Mouse (Mus musculus) stomach, postnatal 0 days (tissue): Measurements from ENCODE around the gene Trip10.

Source experiments
- CTCF ChIP-seq: IDR thresholded peaks from 2 replicates; pipeline ENCODE4 v1.5.1; 2016; ENCODE audit warnings: antibody characterized with exemption, low read depth, mild to moderate bottlenecking, moderate library complexity
- EP300 ChIP-seq: optimal IDR thresholded peaks from 2 replicates; pipeline ENCODE3; 2016; ENCODE audit warnings: antibody characterized with exemption

DNA sequence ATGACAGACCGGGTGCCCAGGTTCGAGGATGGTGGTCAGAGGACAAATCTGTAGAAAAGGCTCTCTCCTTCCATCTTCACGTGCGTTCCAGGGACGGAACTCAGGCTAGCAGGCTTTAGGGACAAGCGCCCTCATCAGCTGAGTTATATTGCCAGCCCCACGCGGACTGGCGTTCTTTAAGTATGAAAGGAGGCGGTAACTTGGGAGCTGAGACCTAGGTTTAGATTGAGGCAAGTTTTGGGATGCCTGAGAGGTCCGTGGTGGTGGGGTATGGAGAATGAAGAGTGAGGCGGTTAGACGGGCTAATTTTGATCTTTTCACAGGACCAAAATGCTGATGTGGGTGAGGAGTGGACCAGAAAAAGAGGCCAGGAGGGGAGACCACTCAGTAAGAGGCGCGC is 25.4 kb downstream of the Trip10 start:
- TF ChIP-seq EP300 (no peak), CTCF (no peak; the same call in 1 of the 2 replicates)
